Mouse (Mus musculus) brown adipose tissue, adult 24 weeks (tissue): ENCODE data around the gene Nrxn2. TPM values are rescaled to one million over a fixed set of nuclear protein-coding genes. Genes with fewer than 3 reads are reported as not detected.

Experiments
- H3K27ac ChIP-seq: fragments of 200-500 bp; replicated peaks from 2 replicates; pipeline ENCODE4 v1.5.1; 2012; ENCODE audit warnings: low read depth, mild to moderate bottlenecking, low read length
- H3K4me1 ChIP-seq: fragments of 200-500 bp; 2 replicates; pipeline ENCODE4 v1.6.1; 2012; ENCODE audit warnings: low read length, mixed read lengths; ENCODE audit not compliant: control insufficient read depth, insufficient read depth, insufficient read length
- H3K4me3 ChIP-seq: fragments of 200-500 bp; 2 replicates; pipeline ENCODE4 v1.5.1; 2012; ENCODE audit warnings: low read depth, mild to moderate bottlenecking, low read length, moderate library complexity; ENCODE audit not compliant: insufficient read depth
- polyA plus RNA-seq: library from polyadenylated mRNA; stranded (reverse); fragments of >200 nt; gene quantifications from 2 replicates; pipeline ENCODE4 v1.2.4, GENCODE M21; 2012; ENCODE audit not compliant: missing spikeins, insufficient read depth, insufficient read length

Nrxn2 gene
- polyA plus RNA-seq, 1 experiment: 1.1 TPM

- H3K4me3 ChIP-seq: no peak overlapping the region
- no peak overlapping the region for H3K27ac ChIP-seq
- no peaks in the 10 kb centered on the region for H3K4me1 ChIP-seq
These were observed 153.5 kb downstream of the Nrxn2 start for GRCm38 (mm10) chr19:6572001-6572400.

Other genes starting within 250 kb of the Nrxn2 start
- gene Majin, start 234.3 kb upstream of the Nrxn2 start, polyA plus RNA-seq: not detected in 2 replicates
- gene Gpha2, start 192.4 kb upstream of the Nrxn2 start, polyA plus RNA-seq: not detected in 2 replicates
- gene Ppp2r5b, start 182.9 kb upstream of the Nrxn2 start, polyA plus RNA-seq: 33.0 and 41.3 TPM in 2 replicates
- gene Atg2a, start 177.1 kb upstream of the Nrxn2 start, polyA plus RNA-seq: 9.6 and 9.9 TPM in 2 replicates
- 39.6 and 42.8 TPM in 2 replicates for gene Ehd1, start 142.0 kb upstream of the Nrxn2 start, polyA plus RNA-seq
- gene Cdc42bpg, start 112.3 kb upstream of the Nrxn2 start, polyA plus RNA-seq: 2.5 and 2.8 TPM in 2 replicates
- 13.9 and 22.2 TPM in 2 replicates for gene Men1, start 83.8 kb upstream of the Nrxn2 start, polyA plus RNA-seq
- gene Map4k2, start 77.6 kb upstream of the Nrxn2 start, polyA plus RNA-seq: 7.9 and 14.0 TPM in 2 replicates
- gene Sf1, start 55.0 kb upstream of the Nrxn2 start, polyA plus RNA-seq: 47.9 and 56.8 TPM in 2 replicates
- 28.7 and 48.3 TPM in 2 replicates for gene Pygm, start 34.3 kb upstream of the Nrxn2 start, polyA plus RNA-seq
- 38.9 and 50.2 TPM in 2 replicates for gene Rasgrp2, start 19.4 kb upstream of the Nrxn2 start, polyA plus RNA-seq
- gene Slc22a12, start 124.3 kb downstream of the Nrxn2 start, polyA plus RNA-seq: 2.3 TPM in 1 of 2 replicates, not detected in the other